In the genomic region with DNA sequence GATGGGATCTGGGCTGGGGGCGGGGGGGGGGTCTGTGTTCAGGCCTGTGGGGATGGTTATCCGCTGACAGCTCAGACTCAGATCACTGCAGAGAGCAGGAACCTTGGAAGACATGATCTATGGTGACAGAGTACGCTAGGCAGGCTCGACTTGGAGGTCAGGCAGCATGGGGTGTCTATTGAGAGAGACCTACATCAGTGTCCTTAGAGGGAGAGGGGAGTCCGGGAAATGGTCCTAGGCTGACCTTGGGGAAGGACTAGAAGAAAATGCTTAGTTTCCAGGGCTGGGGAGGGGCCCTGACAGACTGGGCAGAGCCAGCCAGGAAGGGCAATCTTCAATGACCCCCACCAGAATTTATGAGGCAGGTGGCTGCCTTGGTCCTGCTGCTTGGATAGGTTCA, we compare ENCODE assay signal across 14 mouse cellular contexts. TPM values are rescaled to one million over a fixed set of nuclear protein-coding genes. Genes with fewer than 3 reads are reported as not detected.
DNase-seq lines count a peak whose midpoint lies in the region; ATAC-seq lines count a peak whose summit lies in the region.
"Had no signal": no experiment of that assay in that cellular context is flagged by ENCODE, and none has a peak within 500 bp of the region (broad histone marks: within the 10 kb centered on the region; RNA-seq: fewer than 3 reads in every experiment).

No protein-coding gene starts in this region.

- no peak overlapping the region for H3K4me2 ChIP-seq in hindbrain, embryonic 14.5 days (replicated peaks)
- H3K4me2 ChIP-seq in hindbrain, embryonic 11.5 days (replicated peaks; ENCODE audit: low read depth, low read length): no peak overlapping the region
- no peak overlapping the region for H3K4me2 ChIP-seq in kidney, embryonic 14.5 days (replicated peaks; ENCODE audit: low read depth, low read length)
- H3K4me2 ChIP-seq: heart, embryonic 13.5 days had no signal

- H3K9ac ChIP-seq in hindbrain, embryonic 14.5 days: no peak overlapping the region
- no peak overlapping the region for H3K9ac ChIP-seq in hindbrain, embryonic 11.5 days (ENCODE audit: low read depth, low read length)
- no peak overlapping the region for H3K9ac ChIP-seq in kidney, embryonic 14.5 days (ENCODE audit: low read depth, low read length)
- H3K9ac ChIP-seq: heart, embryonic 13.5 days had no signal

- H3K27me3 ChIP-seq in hindbrain, embryonic 14.5 days (ENCODE audit: control insufficient read depth, insufficient read depth, low read length): no peaks in the 10 kb centered on the region
- H3K27me3 ChIP-seq in hindbrain, embryonic 11.5 days (ENCODE audit: control insufficient read depth, insufficient read depth, low read length): no peaks in the 10 kb centered on the region; the same call in 1 of the 2 replicates
- no peaks in the 10 kb centered on the region for H3K27me3 ChIP-seq in kidney, embryonic 14.5 days (ENCODE audit: control insufficient read depth, insufficient read depth, low read length)

- 61% methylated on average over 5 of the region's 5 CpGs for WGBS in hindbrain, embryonic 14.5 days
- WGBS in hindbrain, embryonic 11.5 days: 61% methylated on average over 5 of the region's 5 CpGs
- WGBS in kidney, embryonic 14.5 days: 46% methylated on average over 5 of the region's 5 CpGs

- no peaks in the 10 kb centered on the region for H3K4me1 ChIP-seq in hindbrain, embryonic 14.5 days (replicated peaks; ENCODE audit: control insufficient read depth, insufficient read depth, low read length)
- no peaks in the 10 kb centered on the region for H3K4me1 ChIP-seq in hindbrain, embryonic 11.5 days (replicated peaks; ENCODE audit: control insufficient read depth, insufficient read depth, low read length)
- no peaks in the 10 kb centered on the region for H3K4me1 ChIP-seq in kidney, embryonic 14.5 days (ENCODE audit: control insufficient read depth, insufficient read depth, low read length)
- H3K4me1 ChIP-seq: embryonic facial prominence, embryonic 10.5 days; heart, embryonic 13.5 days had no signal

- H3K9me3 ChIP-seq in hindbrain, embryonic 14.5 days (ENCODE audit: control insufficient read depth, low read length): no peaks in the 10 kb centered on the region
- H3K9me3 ChIP-seq in hindbrain, embryonic 11.5 days (ENCODE audit: control insufficient read depth, low read length): no peaks in the 10 kb centered on the region
- H3K9me3 ChIP-seq in kidney, embryonic 14.5 days (ENCODE audit: control insufficient read depth, low read length): no peaks in the 10 kb centered on the region
- H3K9me3 ChIP-seq: embryonic facial prominence, embryonic 10.5 days; heart, embryonic 13.5 days had no signal

- ATAC-seq in hindbrain, embryonic 14.5 days (ENCODE audit: low FRiP score): 0 out of 2 replicates have a peak, but pooled peaks have one; percentile 11
- ATAC-seq in hindbrain, embryonic 11.5 days (ENCODE audit: low FRiP score): no peak
- ATAC-seq in kidney, embryonic 14.5 days (ENCODE audit: low FRiP score, low TSS enrichment): 0 out of 2 replicates have a peak, but pooled peaks have one; percentile 17
- ATAC-seq: intestine, embryonic 16.5 days had no signal

- no peak overlapping the region for H3K27ac ChIP-seq in hindbrain, embryonic 14.5 days
- no peak overlapping the region for H3K27ac ChIP-seq in hindbrain, embryonic 11.5 days (ENCODE audit: low read depth, low read length)
- H3K27ac ChIP-seq in kidney, embryonic 14.5 days (ENCODE audit: low read depth, low read length): no peak overlapping the region
- H3K27ac ChIP-seq: embryonic facial prominence, embryonic 10.5 days; heart, embryonic 13.5 days had no signal

- H3K4me3 ChIP-seq in hindbrain, embryonic 14.5 days (replicated peaks; ENCODE audit: low read length): no peak overlapping the region
- no peak overlapping the region for H3K4me3 ChIP-seq in hindbrain, embryonic 11.5 days (ENCODE audit: low read depth, low read length)
- H3K4me3 ChIP-seq in kidney, embryonic 14.5 days (ENCODE audit: low read length): no peak overlapping the region
- H3K4me3 ChIP-seq: embryonic facial prominence, embryonic 10.5 days; heart, embryonic 13.5 days had no signal

- DNase-seq in hindbrain, embryonic 14.5 days (ENCODE audit: low spot score): no peak
- DNase-seq in hindbrain, embryonic 11.5 days (ENCODE audit: low spot score): no peak
- no peak for DNase-seq in kidney, postnatal 36 days
- DNase-seq in adrenal gland, adult 8-10 months: peak; percentile 27
- peak; percentile 28 for DNase-seq in adrenal gland, postnatal 14 days
- DNase-seq in lung, postnatal 36 days: no peak
- DNase-seq: gastrocnemius, postnatal 36 days had no signal

- H3K36me3 ChIP-seq in hindbrain, embryonic 14.5 days (replicated peaks; ENCODE audit: control insufficient read depth, insufficient read depth): no peaks in the 10 kb centered on the region
- no peaks in the 10 kb centered on the region for H3K36me3 ChIP-seq in hindbrain, embryonic 11.5 days (ENCODE audit: control insufficient read depth, insufficient read depth, low read length)
- H3K36me3 ChIP-seq in kidney, embryonic 14.5 days (ENCODE audit: control insufficient read depth, insufficient read depth, low read length): no peaks in the 10 kb centered on the region
- H3K36me3 ChIP-seq: embryonic facial prominence, embryonic 10.5 days; heart, embryonic 13.5 days had no signal

RNA-seq across cellular contexts. Expression of a gene that starts 33.6 kb away (rescaled TPM):
- polyA plus RNA-seq in hindbrain, embryonic 14.5 days (2014; fragmentation: Nextera tagmentation; extraction: Ambion mirVana): 34.2 and 39.0 TPM in 2 replicates
- polyA plus RNA-seq in hindbrain, embryonic 11.5 days (2014; fragmentation: Nextera tagmentation; extraction: Ambion mirVana): 4.2 and 5.2 TPM in 2 replicates
- 0.29 and 0.47 TPM in 2 replicates for polyA plus RNA-seq in kidney, embryonic 14.5 days (2014; fragmentation: Nextera tagmentation; extraction: Ambion mirVana)
- total RNA-seq in adrenal gland, adult 8-10 months (2022): 10 to 100 TPM in 2 of 4 experiments, 1 to 10 TPM in 2; 6.9 to 13.6 (median 10.4) TPM
- total RNA-seq in adrenal gland, postnatal 14 days (2021): 4.7 and 5.5 TPM in 2 replicates

RNA-seq across cellular contexts. Expression of a gene that starts 55.0 kb away (rescaled TPM):
- 64.0 and 78.9 TPM in 2 replicates for polyA plus RNA-seq in hindbrain, embryonic 14.5 days (2014; fragmentation: Nextera tagmentation; extraction: Ambion mirVana)
- 0.73 and 0.91 TPM in 2 replicates for polyA plus RNA-seq in hindbrain, embryonic 11.5 days (2014; fragmentation: Nextera tagmentation; extraction: Ambion mirVana)
- 0.11 TPM in 2 replicates for polyA plus RNA-seq in kidney, embryonic 14.5 days (2014; fragmentation: Nextera tagmentation; extraction: Ambion mirVana)
- total RNA-seq in adrenal gland, adult 8-10 months (2022): under 1 TPM; 0.12 to 0.31 (median 0.18) TPM
- total RNA-seq in adrenal gland, postnatal 14 days (2021): 0.07 and 0.15 TPM in 2 replicates
- total RNA-seq: heart, postnatal 36 days had no signal
- polyA plus RNA-seq: heart, embryonic 13.5 days; heart, postnatal 0 days; kidney, adult 2 months had no signal

Comparison
In these comparisons a context has a peak if more than half of its experiments do, and no peak if none do; other contexts are left out.
1. RNA of a gene that starts 55.0 kb away (polyA plus RNA-seq): 64.0 to 78.9 TPM in hindbrain, embryonic 14.5 days; 0.73 to 0.91 TPM in hindbrain, embryonic 11.5 days and 0.11 TPM in kidney, embryonic 14.5 days; every median in the first group is over 10 times any median in the second.
2. DNase-seq: peak in adrenal gland, adult 8-10 months (single experiment) and adrenal gland, postnatal 14 days (single experiment); none in hindbrain, embryonic 14.5 days (single experiment), hindbrain, embryonic 11.5 days (single experiment), kidney, postnatal 36 days (0 of 2) and lung, postnatal 36 days (single experiment).